Comparison of ENCODE assay signal across 7 mouse cellular contexts in the genomic region with DNA sequence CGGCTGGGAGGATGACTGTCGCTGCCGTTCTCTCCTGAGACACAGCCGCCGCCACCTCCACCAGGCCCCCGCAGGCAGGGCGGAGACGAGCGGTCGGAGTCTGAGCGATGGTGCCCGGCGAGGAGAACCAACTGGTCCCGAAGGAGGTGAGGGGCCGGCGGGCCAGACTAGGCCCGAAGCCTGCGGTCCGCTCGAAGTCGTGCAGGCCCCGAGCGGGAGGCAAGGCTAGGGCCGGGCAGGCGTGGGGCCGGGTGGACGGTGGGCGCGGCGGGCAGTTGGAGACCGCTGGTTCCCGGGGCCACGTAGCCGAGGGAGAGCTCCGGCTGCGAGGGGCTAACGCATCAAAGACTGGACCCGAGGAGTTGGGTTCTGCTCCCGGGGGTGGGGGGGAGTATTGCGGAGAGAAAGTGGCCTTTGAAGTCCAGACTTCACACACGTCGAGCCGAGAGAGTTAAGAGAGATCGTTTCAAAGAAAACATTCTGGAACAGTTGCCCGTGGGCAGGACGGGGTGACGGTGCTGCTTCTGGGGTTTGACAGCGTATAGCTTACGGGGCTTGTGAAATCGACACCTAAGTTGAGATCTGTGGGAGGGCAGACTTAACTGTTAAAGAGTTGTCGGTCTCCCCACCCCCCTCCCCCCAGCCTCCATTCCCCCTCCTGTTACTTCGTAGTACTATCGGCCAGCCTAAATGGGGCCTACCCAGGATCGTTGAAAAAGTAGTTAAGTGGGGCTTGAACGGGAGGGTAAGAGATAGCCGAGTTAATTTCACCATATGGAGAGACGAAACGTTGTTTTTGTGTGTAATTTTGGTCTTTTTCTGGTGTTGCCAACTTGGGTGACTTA. TPM values are rescaled to one million over a fixed set of nuclear protein-coding genes. Genes with fewer than 3 reads are reported as not detected.
DNase-seq lines count a peak whose midpoint lies in the region; ATAC-seq and TF ChIP-seq lines count a peak whose summit lies in the region.

No protein-coding gene starts in this region.

- peak overlapping the region; percentile 86 for H3K4me3 ChIP-seq in embryonic fibroblast, embryonic 13.5 days (ENCODE audit: insufficient read depth, low read length)
- H3K4me3 ChIP-seq in megakaryocyte, embryonic 14.5 days (replicated peaks): peak overlapping the region; percentile 97
- peak overlapping the region; percentile 98 for H3K4me3 ChIP-seq in stomach, postnatal 0 days (ENCODE audit: low read depth, low read length)

- H3K4me1 ChIP-seq in embryonic fibroblast, embryonic 13.5 days (ENCODE audit: control insufficient read depth, insufficient read depth, low read length): peaks cover 2% of the 10 kb centered on the region; the same call in 1 of the 2 replicates
- H3K4me1 ChIP-seq in megakaryocyte, embryonic 14.5 days: peaks cover 42% of the 10 kb centered on the region
- H3K4me1 ChIP-seq in stomach, postnatal 0 days (replicated peaks; ENCODE audit: control insufficient read depth, insufficient read depth): peaks cover 4% of the 10 kb centered on the region; the same call in 1 of the 2 replicates

- peak; percentile 49 for TF ChIP-seq POLR2A in embryonic fibroblast, embryonic 13.5 days (IDR thresholded peaks at IDR 0.05; ENCODE audit: low read depth, low read length)

- H3K27ac ChIP-seq in embryonic fibroblast, embryonic 13.5 days (ENCODE audit: insufficient read depth, low read length): peak overlapping the region; percentile 87
- H3K27ac ChIP-seq in stomach, postnatal 0 days (replicated peaks): peak overlapping the region; percentile 99

- no peaks in the 10 kb centered on the region for H3K27me3 ChIP-seq in megakaryocyte, embryonic 14.5 days (replicated peaks)
- H3K27me3 ChIP-seq in stomach, postnatal 0 days (ENCODE audit: control insufficient read depth, insufficient read depth, low read length): no peaks in the 10 kb centered on the region

- peak overlapping the region; percentile 86 for H3K4me2 ChIP-seq in stomach, postnatal 0 days (replicated peaks; ENCODE audit: low read depth)

- peak; percentile 76 for ATAC-seq in stomach, postnatal 0 days (ENCODE audit: low FRiP score, low TSS enrichment)

- TF ChIP-seq EP300 in stomach, postnatal 0 days (optimal IDR thresholded peaks at IDR 0.05): no peak

- WGBS in stomach, postnatal 0 days: 1% methylated on average over 58 of the region's 58 CpGs

- no peak for TF ChIP-seq CTCF in embryonic fibroblast, embryonic 13.5 days (IDR thresholded peaks at IDR 0.05; ENCODE audit: borderline replicate concordance, insufficient read depth, low read length)
- TF ChIP-seq CTCF in stomach, postnatal 0 days (IDR thresholded peaks at IDR 0.05; ENCODE audit: low read depth): no peak

- H3K9ac ChIP-seq in stomach, postnatal 0 days (ENCODE audit: low read length): peak overlapping the region; percentile 99

- no peaks in the 10 kb centered on the region for H3K9me3 ChIP-seq in megakaryocyte, embryonic 14.5 days
- H3K9me3 ChIP-seq in stomach, postnatal 0 days (ENCODE audit: control insufficient read depth, low read length): no peaks in the 10 kb centered on the region

- DNase-seq in retina, postnatal 1 day: peak; percentile 12
- no peak for DNase-seq in retina, embryonic 14.5 days (ENCODE audit: low spot score)
- DNase-seq in T-cell, adult 2 months (ENCODE audit: low spot score): peak; percentile 70
- DNase-seq in induced T-regulatory cell, adult 2 months (ENCODE audit: low read depth): peak; percentile 71
- no peak for DNase-seq in stomach, postnatal 0 days (ENCODE audit: low spot score)

- peaks cover 12% of the 10 kb centered on the region for H3K36me3 ChIP-seq in megakaryocyte, embryonic 14.5 days (replicated peaks; ENCODE audit: low read length)
- H3K36me3 ChIP-seq in stomach, postnatal 0 days (ENCODE audit: control insufficient read depth, insufficient read depth, low read length): no peaks in the 10 kb centered on the region

RNA-seq across cellular contexts. Expression of gene Usp47, which starts 0.5 kb away (rescaled TPM):
- polyA plus RNA-seq in embryonic fibroblast, embryonic 13.5 days (2011; ENCODE audit: insufficient read length, low read depth, missing spikeins): 123 and 130 TPM in 2 replicates
- polyA plus RNA-seq in megakaryocyte, embryonic 14.5 days (2012; ENCODE audit: insufficient read depth, low replicate concordance): 0.80 and 3.0 TPM in 2 replicates
- polyA plus RNA-seq in stomach, postnatal 0 days (2015; fragmentation: Nextera tagmentation; extraction: Ambion mirVana): 23.7 and 24.5 TPM in 2 replicates

Comparison
In these comparisons a context has a peak if more than half of its experiments do, and no peak if none do; other contexts are left out.
1. DNase-seq: peak in retina, postnatal 1 day (single experiment), T-cell, adult 2 months (single experiment) and induced T-regulatory cell, adult 2 months (single experiment); none in retina, embryonic 14.5 days (single experiment) and stomach, postnatal 0 days (single experiment).
2. Peak in every context shown above with its lines, with median percentiles within 50 percentile points of each other: H3K4me3 ChIP-seq.